Mouse (Mus musculus): Measurements from ENCODE around the gene Thap3.

- TF ChIP-seq CTCF (IDR thresholded peaks at IDR 0.05; ENCODE audit: low read depth): no peak
- TF ChIP-seq EP300 (IDR thresholded peaks at IDR 0.05; ENCODE audit: low read depth): no peak
Observed at GRCm38 (mm10) chr4:152008148-152008500, 19.3 kb upstream of the Thap3 start.

Data from liver, postnatal 0 days (tissue).